Mouse (Mus musculus) heart, embryonic 16.5 days (tissue): ENCODE data around the gene Sesn1. TPM values are rescaled to one million over a fixed set of nuclear protein-coding genes. Genes with fewer than 3 reads are reported as not detected.
A peak's percentile ranks its signal among the peaks of the same experiment; 100 is the strongest.

Experiments used
- ATAC-seq: fragments of 200-750 bp; cut with Nextera tagmentation; replicated peaks from 2 replicates; pipeline ENCODE4 v1.8.0; 2017; ENCODE audit warnings: moderate number of reproducible peaks; ENCODE audit not compliant: insufficient read depth, low FRiP score; ENCODE audit errors: extremely low read depth
- H3K27ac ChIP-seq: fragments of 300-500 bp; sonication (generic); 2 replicates; pipeline ENCODE4 v1.5.1; 2014; ENCODE audit warnings: mild to moderate bottlenecking, low read length, control low read depth, moderate library complexity
- H3K27me3 ChIP-seq: fragments of 300-500 bp; sonication (generic); 2 replicates; pipeline ENCODE4 v1.6.1; 2014; ENCODE audit warnings: low read length, mixed read lengths; ENCODE audit not compliant: control insufficient read depth, insufficient read depth
- H3K36me3 ChIP-seq: fragments of 300-500 bp; sonication (generic); 2 replicates; pipeline ENCODE4 v1.6.1; 2014; ENCODE audit not compliant: control insufficient read depth, insufficient read depth
- H3K4me1 ChIP-seq: fragments of 300-500 bp; sonication (generic); 2 replicates; pipeline ENCODE4 v1.6.1; 2014; ENCODE audit warnings: low read length, mixed read lengths; ENCODE audit not compliant: control insufficient read depth, insufficient read depth
- H3K4me2 ChIP-seq: fragments of 300-500 bp; sonication (generic); 2 replicates; pipeline ENCODE4 v1.6.1; 2014; ENCODE audit warnings: low read depth, mild to moderate bottlenecking, control low read depth, low read length
- H3K4me3 ChIP-seq: fragments of 300-500 bp; sonication (generic); 2 replicates; pipeline ENCODE4 v1.5.1; 2014; ENCODE audit warnings: mild to moderate bottlenecking, control low read depth, low read length
- H3K9ac ChIP-seq: fragments of 300-500 bp; sonication (generic); 2 replicates; pipeline ENCODE4 v1.6.1; 2014; ENCODE audit warnings: low read length, control low read depth
- H3K9me3 ChIP-seq: fragments of 300-500 bp; sonication (generic); replicated peaks from 2 replicates; pipeline ENCODE4 v1.6.1; 2016; ENCODE audit warnings: low read length; ENCODE audit not compliant: control insufficient read depth
- WGBS: fragments of 180-500 bp; shearing (Covaris S2); extraction: QIAGEN DNeasy Blood & Tissue Kit; methylation state at CpG from one replicate; pipeline ENCODE4 v1.1.7; 2014; 5-methylcytosine and 5-hydroxymethylcytosine counted together
- polyA plus RNA-seq: library from polyadenylated mRNA; unstranded; fragments of >200 nt; fragmentation: Nextera tagmentation; extraction: Ambion mirVana; gene quantifications from 2 replicates; pipeline ENCODE4 v1.2.1, GENCODE M21; 2015

The Sesn1 gene
- polyA plus RNA-seq, 1 experiment from 2014 or later = 45.2 TPM

DNA sequence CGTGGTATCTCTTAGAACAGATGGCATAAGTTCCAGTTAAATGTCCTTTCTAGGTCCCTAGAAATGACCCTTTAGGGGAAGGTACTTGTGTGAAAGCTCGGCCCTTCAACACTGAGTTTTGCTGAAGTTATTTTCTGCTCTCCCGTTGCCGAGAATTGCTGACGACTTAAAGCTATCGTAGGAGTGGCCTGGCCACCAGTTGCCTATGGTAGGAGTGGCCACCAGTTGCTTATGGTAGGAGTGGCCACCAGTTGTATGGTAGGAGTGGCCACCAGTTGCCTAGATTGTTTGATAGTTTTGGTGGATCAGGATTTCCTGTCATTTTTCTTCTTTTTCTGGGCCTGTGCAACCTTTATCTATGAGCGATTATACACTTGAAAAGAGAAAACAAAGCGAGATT is 38.0 kb downstream of the Sesn1 start:
- peaks cover 3% of the 10 kb centered on the region; the same call in 1 of the 2 replicates for H3K9me3 ChIP-seq
- 83% methylated on average over 8 of the region's 8 CpGs for WGBS
- H3K36me3 ChIP-seq = peaks cover 3% of the 10 kb centered on the region; the same call in 1 of the 2 replicates
- no peak for ATAC-seq
- no peak overlapping the region for H3K4me3 ChIP-seq
- no peak overlapping the region for H3K27ac ChIP-seq
- no peak overlapping the region for H3K4me2 ChIP-seq
- no peak overlapping the region for H3K9ac ChIP-seq
- peaks cover 12% of the 10 kb centered on the region for H3K4me1 ChIP-seq
- H3K27me3 ChIP-seq = no peaks in the 10 kb centered on the region

DNA sequence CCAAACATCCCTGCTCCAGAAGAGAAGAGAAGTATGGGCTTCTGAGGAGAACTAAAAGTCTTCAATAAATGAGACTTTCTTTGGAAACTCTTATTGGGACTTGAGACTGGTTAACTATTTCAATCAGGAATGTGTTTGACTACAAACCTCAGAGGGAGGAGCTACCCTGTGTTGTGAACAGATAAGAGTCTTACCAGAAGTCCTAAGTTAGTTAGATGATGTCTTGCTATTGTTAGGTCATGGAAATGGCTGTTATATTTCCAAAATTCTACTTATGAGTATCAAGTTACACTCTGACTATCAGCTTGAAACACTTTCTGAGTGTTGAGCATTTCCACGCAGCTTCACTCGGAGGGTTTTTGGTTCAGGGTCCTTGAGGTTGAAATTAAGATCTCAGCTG is 39.0 kb downstream of the Sesn1 start:
- Histone ChIP-seq H3K4me2 (no peak overlapping the region), H3K27ac (peak overlapping the region; percentile 14; the same call in 1 of the 2 replicates)

DNA sequence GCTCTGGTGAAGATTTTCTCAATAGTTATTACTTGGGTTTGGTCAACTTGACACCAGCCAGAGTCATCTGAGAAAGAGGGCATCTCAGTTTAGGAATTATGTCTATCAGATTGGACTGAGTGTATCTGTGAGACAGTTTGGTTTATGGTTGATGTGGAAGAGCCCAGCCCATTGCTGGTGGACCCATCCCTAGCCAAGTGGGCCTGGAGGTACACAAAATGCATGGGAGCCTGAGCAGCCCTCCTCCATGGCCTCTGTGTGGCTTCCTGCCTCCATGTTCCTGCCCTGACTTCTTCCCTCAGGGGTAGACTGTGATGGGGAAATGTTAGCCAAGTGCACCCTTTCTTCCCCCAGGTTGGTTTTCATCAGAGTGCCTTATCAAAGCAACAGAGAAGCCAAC is 50.1 kb downstream of the Sesn1 start:
- H3K4me3 ChIP-seq = no peak overlapping the region
- H3K4me1 ChIP-seq = no peaks in the 10 kb centered on the region

More for the DNA sequence above, 39.0 kb downstream of the Sesn1 start:
- 57% methylated on average over 2 of the region's 2 CpGs for WGBS
- Histone ChIP-seq H3K36me3 (peaks cover 3% of the 10 kb centered on the region; the same call in 1 of the 2 replicates), H3K9ac (no peak overlapping the region), H3K4me3 (no peak overlapping the region), H3K9me3 (peaks cover 3% of the 10 kb centered on the region; the same call in 1 of the 2 replicates), H3K27me3 (no peaks in the 10 kb centered on the region), H3K4me1 (peaks cover 12% of the 10 kb centered on the region)
- ATAC-seq = no peak

DNA sequence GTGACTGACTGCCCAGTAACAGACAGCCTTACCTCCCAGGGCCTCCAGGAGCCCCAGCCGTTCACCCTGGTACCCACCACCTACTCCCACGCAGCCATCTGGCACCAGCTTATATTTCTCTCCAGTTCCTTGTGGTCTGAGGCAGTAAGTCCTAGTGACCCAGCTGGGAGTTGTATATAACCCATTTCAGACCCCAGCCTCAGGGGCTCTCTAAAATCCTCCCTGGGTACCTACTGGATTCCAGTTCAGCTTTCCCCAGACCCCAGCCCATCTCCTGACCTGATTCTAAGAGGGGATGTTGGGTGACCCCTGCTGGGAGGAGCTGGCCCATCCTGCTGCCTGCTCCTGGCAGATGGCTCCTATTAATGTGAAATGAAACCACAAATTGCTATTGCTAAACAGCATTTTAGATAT is 50.5 kb downstream of the Sesn1 start:
- no peak overlapping the region for H3K9ac ChIP-seq
- H3K4me2 ChIP-seq = no peak overlapping the region
- no peaks in the 10 kb centered on the region for H3K36me3 ChIP-seq
- H3K27me3 ChIP-seq = no peaks in the 10 kb centered on the region
- H3K27ac ChIP-seq = no peak overlapping the region
- no peaks in the 10 kb centered on the region for H3K9me3 ChIP-seq
- WGBS = 82% methylated on average over 2 of the region's 2 CpGs
- H3K4me1 ChIP-seq = no peaks in the 10 kb centered on the region
- ATAC-seq = no peak
- H3K4me3 ChIP-seq = no peak overlapping the region

More for the DNA sequence above, 50.1 kb downstream of the Sesn1 start:
- Histone ChIP-seq H3K4me2 (no peak overlapping the region), H3K9ac (no peak overlapping the region), H3K9me3 (no peaks in the 10 kb centered on the region), H3K36me3 (no peaks in the 10 kb centered on the region), H3K27ac (no peak overlapping the region), H3K27me3 (no peaks in the 10 kb centered on the region)
- ATAC-seq = no peak

DNA sequence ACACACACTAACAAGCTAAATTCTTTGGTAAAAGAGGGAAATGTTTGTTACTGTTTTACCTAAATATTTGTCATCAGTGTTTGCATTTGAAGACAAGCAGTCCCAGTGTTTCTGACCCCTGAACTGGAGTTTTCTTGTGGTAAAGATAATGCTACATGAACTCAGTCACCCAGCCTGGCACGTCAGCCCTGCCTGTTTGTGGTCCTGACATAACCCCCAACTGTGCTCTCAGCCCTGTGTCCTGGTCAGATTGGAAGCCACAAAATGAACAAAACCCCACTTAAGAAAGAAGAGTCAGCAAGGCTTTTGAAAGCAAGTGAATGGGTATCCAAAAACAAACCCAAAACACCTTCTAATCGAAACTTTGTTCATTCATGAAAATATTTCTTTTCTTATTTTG is 53.3 kb downstream of the Sesn1 start:
- Histone ChIP-seq H3K4me1 (peaks cover 8% of the 10 kb centered on the region; the same call in 1 of the 2 replicates), H3K36me3 (no peaks in the 10 kb centered on the region), H3K27ac (no peak overlapping the region), H3K9me3 (no peaks in the 10 kb centered on the region), H3K4me3 (no peak overlapping the region), H3K4me2 (no peak overlapping the region), H3K27me3 (no peaks in the 10 kb centered on the region), H3K9ac (no peak overlapping the region)
- 58% methylated on average over 2 of the region's 2 CpGs for WGBS
- ATAC-seq = no peak

DNA sequence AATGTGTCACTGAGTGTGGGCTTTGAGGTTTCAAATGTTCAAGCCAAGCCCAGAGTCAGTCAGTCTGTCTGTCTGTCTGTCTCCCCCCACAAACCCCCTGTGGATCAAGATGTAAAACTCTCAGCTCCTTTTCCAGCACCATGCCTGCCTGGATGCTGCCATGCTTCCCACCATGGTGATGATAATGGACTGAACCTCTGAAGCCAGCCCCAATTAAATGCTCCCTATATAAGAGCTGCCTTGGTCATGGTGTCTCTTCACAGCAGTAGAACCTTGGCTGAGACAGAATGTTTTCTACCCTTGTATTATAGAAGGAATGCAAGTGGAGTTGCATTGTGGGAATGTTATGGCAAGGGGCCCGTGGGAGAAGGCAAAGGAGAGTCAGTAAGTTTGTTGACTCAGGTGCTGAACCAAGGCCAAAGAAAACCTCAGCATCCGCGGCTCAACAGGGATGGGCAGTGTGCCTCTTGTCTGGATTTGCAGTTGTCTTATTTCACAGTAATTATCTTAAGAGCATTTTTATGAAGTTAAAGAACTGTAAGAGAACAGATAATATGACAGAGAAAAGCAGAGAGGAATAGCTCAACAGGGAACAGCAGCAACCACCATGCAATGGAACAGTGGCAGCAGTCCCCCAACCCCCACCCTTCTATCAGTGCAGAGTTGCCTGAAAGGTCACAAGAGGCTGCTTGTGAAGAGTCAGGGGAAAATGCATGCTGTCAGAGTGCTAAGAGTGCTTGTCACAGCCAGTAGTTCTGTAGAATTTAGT is 56.5 kb downstream of the Sesn1 start:
- Histone ChIP-seq H3K9me3 (no peaks in the 10 kb centered on the region), H3K36me3 (no peaks in the 10 kb centered on the region), H3K4me1 (peaks cover 8% of the 10 kb centered on the region; the same call in 1 of the 2 replicates), H3K4me3 (no peak overlapping the region), H3K27me3 (no peaks in the 10 kb centered on the region), H3K9ac (no peak overlapping the region), H3K27ac (peak overlapping the region; percentile 56), H3K4me2 (no peak overlapping the region)
- ATAC-seq = peak; percentile 58
- WGBS = 46% methylated on average over 3 of the region's 3 CpGs

DNA sequence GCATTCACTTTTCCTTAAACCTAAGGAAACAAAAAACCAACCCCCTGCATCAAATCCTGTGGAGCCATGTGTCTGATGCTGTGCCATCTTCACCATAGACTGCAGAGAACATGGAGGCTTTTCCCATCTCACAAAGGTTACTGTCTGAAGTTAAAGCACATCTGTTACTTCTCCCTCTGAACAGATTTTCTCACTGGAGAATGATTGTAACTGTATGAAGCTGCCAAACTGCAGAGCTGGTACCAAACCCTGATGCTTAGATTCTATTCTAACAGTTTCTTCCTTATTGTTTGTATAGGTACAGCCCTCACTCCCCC is 57.1 kb downstream of the Sesn1 start:
- Histone ChIP-seq H3K27ac (peak overlapping the region; percentile 50), H3K9ac (no peak overlapping the region)
- no peak for ATAC-seq

DNA sequence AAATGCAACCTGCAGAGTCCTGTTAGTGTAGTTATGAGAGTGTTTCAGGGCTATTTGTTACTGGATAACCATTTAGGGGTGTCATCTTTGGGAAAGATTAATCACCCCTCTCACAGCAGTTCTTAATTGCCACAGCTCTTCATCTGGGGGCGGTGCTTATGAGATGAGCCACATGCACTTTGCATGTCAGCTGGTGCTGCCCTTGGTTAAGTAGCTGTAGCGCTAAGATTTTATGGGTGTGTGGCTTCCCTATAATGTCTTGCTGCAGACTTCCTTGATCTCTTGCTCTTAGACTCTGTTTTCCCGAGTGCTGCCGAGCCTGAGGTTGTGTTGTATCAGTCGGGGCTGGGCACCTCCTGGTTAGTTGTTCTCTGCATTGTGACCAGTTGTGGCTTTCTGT is 58.2 kb downstream of the Sesn1 start:
- WGBS = 84% methylated on average over 5 of the region's 5 CpGs

More for the DNA sequence above, 57.1 kb downstream of the Sesn1 start:
- H3K36me3 ChIP-seq = no peaks in the 10 kb centered on the region
- H3K4me1 ChIP-seq = peaks cover 8% of the 10 kb centered on the region; the same call in 1 of the 2 replicates
- H3K4me3 ChIP-seq = no peak overlapping the region
- no peaks in the 10 kb centered on the region for H3K9me3 ChIP-seq
- H3K27me3 ChIP-seq = no peaks in the 10 kb centered on the region
- H3K4me2 ChIP-seq = no peak overlapping the region

DNA sequence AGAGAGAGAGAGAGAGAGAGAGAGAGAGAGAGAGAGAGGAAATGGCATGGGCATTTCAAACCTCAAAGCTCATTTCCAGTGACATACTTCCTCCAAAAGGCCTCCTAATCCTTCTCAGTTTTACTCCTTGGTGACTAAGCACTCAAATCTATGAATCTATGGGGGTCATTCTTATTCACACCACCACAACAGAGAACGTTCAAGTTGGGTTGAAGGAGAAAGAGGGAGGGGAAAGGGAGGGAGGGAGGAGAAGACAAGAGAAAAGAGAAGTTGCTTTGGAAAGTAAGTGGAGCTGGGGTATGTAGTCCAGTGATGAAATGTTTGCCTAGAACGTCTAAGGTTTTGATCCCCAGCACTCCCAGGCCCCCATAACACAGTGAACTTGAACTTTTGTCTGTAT is 60.4 kb downstream of the Sesn1 start:
- Histone ChIP-seq H3K9ac (no peak overlapping the region), H3K4me2 (no peak overlapping the region), H3K36me3 (no peaks in the 10 kb centered on the region), H3K9me3 (no peaks in the 10 kb centered on the region), H3K4me3 (no peak overlapping the region), H3K27me3 (no peaks in the 10 kb centered on the region), H3K27ac (no peak overlapping the region), H3K4me1 (peaks cover 8% of the 10 kb centered on the region; the same call in 1 of the 2 replicates)
- ATAC-seq = no peak
- WGBS = 60% methylated on average over 2 of the region's 2 CpGs

More for the DNA sequence above, 58.2 kb downstream of the Sesn1 start:
- H3K36me3 ChIP-seq = no peaks in the 10 kb centered on the region
- H3K4me3 ChIP-seq = no peak overlapping the region
- H3K4me1 ChIP-seq = peaks cover 8% of the 10 kb centered on the region; the same call in 1 of the 2 replicates
- H3K9ac ChIP-seq = no peak overlapping the region
- H3K27ac ChIP-seq = no peak overlapping the region
- H3K27me3 ChIP-seq = no peaks in the 10 kb centered on the region
- H3K9me3 ChIP-seq = no peaks in the 10 kb centered on the region
- ATAC-seq = no peak
- H3K4me2 ChIP-seq = no peak overlapping the region
